Mouse (Mus musculus) lung, postnatal 0 days (tissue): Measurements from ENCODE around the gene Wrnip1. TPM values are rescaled to one million over a fixed set of nuclear protein-coding genes. Genes with fewer than 3 reads are reported as not detected.

ENCODE experiments used
- ATAC-seq: fragments of 200-750 bp; cut with Nextera tagmentation; 2 replicates; pipeline ENCODE4 v1.8.0; 2017; ENCODE audit warnings: moderate library complexity
- DNase-seq: peaks from one replicate; pipeline ENCODE4 v3.0.0-alpha.2; 2016; ENCODE audit warnings: low spot score
- H3K27ac ChIP-seq: fragments of 300-500 bp; sonication (generic); 2 replicates; pipeline ENCODE4 v1.5.1; 2014; ENCODE audit warnings: antibody characterized with exemption, mild to moderate bottlenecking, low read length, mixed read lengths
- H3K27me3 ChIP-seq: fragments of 300-500 bp; sonication (generic); replicated peaks from 2 replicates; pipeline ENCODE4 v1.6.1; 2014; ENCODE audit warnings: low read length, mixed read lengths; ENCODE audit not compliant: insufficient read depth
- H3K36me3 ChIP-seq: fragments of 300-500 bp; sonication (generic); 2 replicates; pipeline ENCODE4 v1.6.1; 2014; ENCODE audit warnings: low read length, mixed read lengths; ENCODE audit not compliant: insufficient read depth
- H3K4me1 ChIP-seq: fragments of 300-500 bp; sonication (generic); 2 replicates; pipeline ENCODE4 v1.6.1; 2014; ENCODE audit warnings: antibody characterized with exemption, low read depth, low read length, mixed read lengths; ENCODE audit not compliant: insufficient read depth
- H3K4me2 ChIP-seq: fragments of 300-500 bp; sonication (generic); replicated peaks from 2 replicates; pipeline ENCODE4 v1.6.1; 2014; ENCODE audit warnings: low read depth, mild to moderate bottlenecking, low read length, moderate library complexity, mixed read lengths
- H3K4me3 ChIP-seq: fragments of 300-500 bp; sonication (generic); 2 replicates; pipeline ENCODE4 v1.5.1; 2014; ENCODE audit warnings: low read depth, low read length
- H3K9ac ChIP-seq: fragments of 300-500 bp; sonication (generic); replicated peaks from 2 replicates; pipeline ENCODE4 v1.6.1; 2014; ENCODE audit warnings: low read depth, mild to moderate bottlenecking
- H3K9me3 ChIP-seq: fragments of 300-500 bp; sonication (generic); 2 replicates; pipeline ENCODE4 v1.6.1; 2016; ENCODE audit warnings: low read length, mixed read lengths
- CTCF ChIP-seq: IDR thresholded peaks from 2 replicates; pipeline ENCODE4 v1.5.1; 2016; ENCODE audit warnings: antibody characterized with exemption, mild to moderate bottlenecking
- EP300 ChIP-seq: IDR thresholded peaks from 2 replicates; pipeline ENCODE4 v1.6.1; 2016; ENCODE audit warnings: antibody characterized with exemption, mild to moderate bottlenecking, control low read depth
- WGBS: fragments of 180-500 bp; shearing (Covaris S2); extraction: QIAGEN DNeasy Blood & Tissue Kit; methylation state at CpG from one replicate; pipeline ENCODE4 v1.1.7; 2014; 5-methylcytosine and 5-hydroxymethylcytosine counted together
- polyA plus RNA-seq: library from polyadenylated mRNA; unstranded; fragments of >200 nt; fragmentation: Nextera tagmentation; extraction: Ambion mirVana; gene quantifications from 2 replicates; pipeline ENCODE4 v1.2.1, GENCODE M21; 2015

The Wrnip1 gene
- polyA plus RNA-seq, 1 experiment from 2014 or later: 16.3 TPM

DNA sequence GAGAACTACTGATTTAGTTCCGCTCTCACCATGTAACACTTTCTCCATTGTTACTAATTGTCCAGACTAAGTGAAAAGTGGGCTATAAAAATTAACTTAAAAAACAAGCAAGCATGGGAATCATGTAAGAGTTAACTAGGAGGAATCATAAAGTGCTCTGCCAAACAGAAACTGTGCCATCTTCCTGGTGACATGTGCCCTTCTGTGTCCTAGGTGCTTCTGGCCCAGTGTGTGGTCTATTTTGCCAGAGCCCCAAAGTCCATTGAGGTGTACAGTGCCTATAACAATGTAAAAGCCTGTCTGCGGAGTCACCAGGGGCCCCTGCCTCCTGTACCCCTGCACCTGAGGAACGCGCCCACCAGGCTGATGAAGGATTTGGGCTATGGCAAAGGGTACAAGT, 19.8 kb downstream of the Wrnip1 start:
- Histone ChIP-seq H3K4me1 (no peaks in the 10 kb centered on the region), H3K9ac (no peak overlapping the region), H3K27me3 (no peaks in the 10 kb centered on the region), H3K9me3 (no peaks in the 10 kb centered on the region), H3K4me2 (no peak overlapping the region), H3K27ac (no peak overlapping the region), H3K36me3 (0 out of 2 replicates have a peak, but pooled peaks cover 18% of the 10 kb centered on the region), H3K4me3 (no peak overlapping the region)
- over 99% methylated on average over 4 of the region's 4 CpGs for WGBS
- no peak for DNase-seq
- TF ChIP-seq EP300 (no peak), CTCF (no peak)
- ATAC-seq: no peak

GRCm38 (mm10) chr13:32823126-32823525, 21.3 kb downstream of the Wrnip1 start:
- TF ChIP-seq CTCF (no peak), EP300 (no peak)
- no peak overlapping the region for H3K9ac ChIP-seq
- no peak overlapping the region for H3K4me2 ChIP-seq
- DNase-seq (no peak), ATAC-seq (no peak)
- no peaks in the 10 kb centered on the region for H3K4me1 ChIP-seq
- 0 out of 2 replicates have a peak, but pooled peaks cover 13% of the 10 kb centered on the region for H3K36me3 ChIP-seq
- H3K9me3 ChIP-seq: no peaks in the 10 kb centered on the region
- WGBS: 82% methylated on average over 6 of the region's 6 CpGs
- H3K4me3 ChIP-seq: no peak overlapping the region
- no peak overlapping the region for H3K27ac ChIP-seq
- H3K27me3 ChIP-seq: no peaks in the 10 kb centered on the region

DNA sequence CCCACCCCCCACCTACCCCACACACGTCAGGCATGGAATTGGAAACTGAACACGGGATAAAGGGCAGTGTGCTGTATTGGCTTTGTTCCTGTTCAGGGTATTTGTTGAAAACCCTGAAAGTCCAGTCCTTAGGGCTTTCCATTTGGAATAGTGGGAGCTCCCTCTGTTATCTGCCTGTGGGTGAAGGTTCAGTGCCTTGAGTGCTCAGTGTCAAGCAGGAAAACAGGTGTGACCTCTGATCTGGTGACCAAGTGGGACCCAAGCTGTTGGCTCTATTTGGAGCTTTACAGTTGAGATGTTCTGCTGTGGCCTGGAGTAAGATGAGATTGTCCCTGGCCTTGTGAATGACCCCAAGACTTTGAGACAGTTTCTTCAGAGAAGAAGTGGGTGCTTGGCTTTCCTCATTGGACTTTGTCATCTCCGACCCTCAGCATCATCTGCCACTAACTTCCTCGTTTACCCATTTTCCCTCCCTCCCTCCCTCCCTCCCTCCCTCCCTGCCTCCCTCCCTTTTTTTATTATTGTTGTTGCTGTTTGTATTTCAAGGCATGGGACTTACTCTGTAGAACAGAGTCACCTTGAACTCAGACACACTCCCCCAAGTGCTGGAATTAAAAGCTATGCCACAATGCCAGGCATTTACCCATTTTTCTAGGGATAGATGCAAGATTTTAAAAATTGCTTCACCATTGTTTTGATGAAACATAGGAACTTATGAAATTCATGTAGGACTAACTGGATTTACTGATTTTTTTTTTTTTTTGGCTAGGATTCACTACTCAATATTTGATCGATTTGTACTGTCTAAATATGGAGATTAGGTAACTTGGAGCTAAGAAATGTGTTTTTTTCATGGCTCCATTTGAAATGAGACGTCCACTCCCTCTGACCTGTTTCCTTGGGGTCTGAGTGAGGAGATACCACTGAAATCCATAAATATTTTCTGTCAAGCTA, 22.8 kb downstream of the Wrnip1 start:
- H3K27ac ChIP-seq: no peak overlapping the region
- no peak overlapping the region for H3K4me3 ChIP-seq
- TF ChIP-seq CTCF: no peak
- TF ChIP-seq EP300: no peak
- no peak for ATAC-seq
- no peaks in the 10 kb centered on the region for H3K27me3 ChIP-seq
- H3K36me3 ChIP-seq: 0 out of 2 replicates have a peak, but pooled peaks cover 6% of the 10 kb centered on the region
- no peaks in the 10 kb centered on the region for H3K4me1 ChIP-seq
- DNase-seq: no peak
- no peak overlapping the region for H3K4me2 ChIP-seq
- no peak overlapping the region for H3K9ac ChIP-seq
- H3K9me3 ChIP-seq: no peaks in the 10 kb centered on the region
- 76% methylated on average over 6 of the region's 6 CpGs for WGBS

GRCm38 (mm10) chr13:32825546-32825945, 23.7 kb downstream of the Wrnip1 start:
- Histone ChIP-seq H3K27me3 (no peaks in the 10 kb centered on the region), H3K36me3 (no peaks in the 10 kb centered on the region), H3K4me1 (no peaks in the 10 kb centered on the region), H3K9me3 (no peaks in the 10 kb centered on the region), H3K4me3 (no peak overlapping the region), H3K4me2 (no peak overlapping the region), H3K9ac (no peak overlapping the region), H3K27ac (no peak overlapping the region)
- TF ChIP-seq CTCF: no peak
- no peak for TF ChIP-seq EP300
- ATAC-seq (no peak), DNase-seq (no peak)
- WGBS: 90% methylated on average over 8 of the region's 8 CpGs

DNA sequence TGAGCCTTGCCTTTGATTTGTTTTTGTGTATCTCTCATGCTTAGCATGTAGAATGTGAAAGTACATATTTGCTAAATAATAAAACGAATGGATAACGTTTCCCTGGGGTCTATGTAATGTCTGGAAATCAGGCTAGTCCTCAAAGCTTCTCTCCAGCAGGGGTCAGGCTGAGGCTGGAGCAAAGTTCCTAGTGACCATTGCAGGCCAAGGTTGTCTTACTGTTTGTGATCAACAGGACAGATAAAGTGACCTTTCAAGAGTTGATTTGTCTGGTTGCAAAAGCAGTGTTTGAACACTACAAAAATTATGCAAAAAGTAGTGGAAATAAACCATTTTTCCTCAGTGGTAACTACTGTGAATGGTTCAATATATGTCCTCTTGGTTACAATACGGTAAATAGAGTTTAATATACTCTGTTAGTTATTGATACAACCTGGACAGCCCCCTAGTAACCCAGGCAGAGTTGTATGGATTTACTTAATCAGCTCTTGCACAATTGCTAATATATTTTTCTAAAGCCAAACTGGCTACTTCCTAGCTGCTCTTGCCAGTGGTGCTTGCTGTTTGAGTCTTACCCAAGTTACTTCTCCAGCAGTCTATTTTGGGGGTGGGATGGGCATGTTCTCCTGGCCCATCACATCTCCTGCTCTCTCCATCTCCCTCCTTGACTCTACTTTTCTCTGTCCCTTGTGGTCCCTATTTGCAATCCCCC, 25.4 kb downstream of the Wrnip1 start:
- H3K36me3 ChIP-seq: no peaks in the 10 kb centered on the region
- ATAC-seq: no peak
- H3K27me3 ChIP-seq: no peaks in the 10 kb centered on the region
- H3K27ac ChIP-seq: no peak overlapping the region
- H3K9ac ChIP-seq: no peak overlapping the region
- no peaks in the 10 kb centered on the region for H3K9me3 ChIP-seq
- no peak overlapping the region for H3K4me3 ChIP-seq
- H3K4me1 ChIP-seq: no peaks in the 10 kb centered on the region
- no peak overlapping the region for H3K4me2 ChIP-seq
- no peak for DNase-seq
- TF ChIP-seq CTCF: peak; percentile 46
- no peak for TF ChIP-seq EP300
- WGBS: 77% methylated on average over 3 of the region's 3 CpGs

- Histone ChIP-seq H3K27me3 (no peaks in the 10 kb centered on the region), H3K4me1 (no peaks in the 10 kb centered on the region), H3K27ac (no peak overlapping the region), H3K4me3 (no peak overlapping the region), H3K36me3 (no peaks in the 10 kb centered on the region), H3K9me3 (no peaks in the 10 kb centered on the region), H3K9ac (no peak overlapping the region), H3K4me2 (no peak overlapping the region)
- DNase-seq: peak; percentile 41
- ATAC-seq: no peak
- WGBS: 43% methylated on average over 4 of the region's 4 CpGs
- TF ChIP-seq EP300: no peak
- peak; percentile 81 for TF ChIP-seq CTCF
Measured at GRCm38 (mm10) chr13:32827951-32828350, 26.1 kb downstream of the Wrnip1 start.
